Mouse (Mus musculus) heart, embryonic 13.5 days (tissue): Measurements from ENCODE around the gene Mink1. TPM values are rescaled to one million over a fixed set of nuclear protein-coding genes. Genes with fewer than 3 reads are reported as not detected.

Experiments used
- ATAC-seq: fragments of 200-750 bp; cut with Nextera tagmentation; 2 replicates; pipeline ENCODE4 v1.8.0; 2017; ENCODE audit warnings: moderate TSS enrichment; ENCODE audit not compliant: insufficient number of reproducible peaks, low FRiP score, low TSS enrichment; ENCODE audit errors: extremely low read depth
- H3K27ac ChIP-seq: fragments of 300-500 bp; sonication (generic); replicated peaks from 2 replicates; pipeline ENCODE4 v1.5.1; 2015; ENCODE audit warnings: moderate library complexity, mild to moderate bottlenecking, inconsistent platforms
- H3K27me3 ChIP-seq: fragments of 300-500 bp; sonication (generic); replicated peaks from 2 replicates; pipeline ENCODE4 v1.6.1; 2015; ENCODE audit warnings: mild to moderate bottlenecking, inconsistent platforms
- H3K36me3 ChIP-seq: fragments of 300-500 bp; sonication (generic); 2 replicates; pipeline ENCODE4 v1.6.1; 2015; ENCODE audit warnings: mild to moderate bottlenecking, inconsistent platforms
- H3K4me1 ChIP-seq: fragments of 300-500 bp; sonication (generic); 2 replicates; pipeline ENCODE4 v1.6.1; 2015; ENCODE audit warnings: inconsistent platforms
- H3K4me2 ChIP-seq: fragments of 300-500 bp; sonication (generic); 2 replicates; pipeline ENCODE4 v1.6.1; 2015; ENCODE audit warnings: inconsistent platforms, mild to moderate bottlenecking, moderate library complexity
- H3K4me3 ChIP-seq: fragments of 300-500 bp; sonication (generic); 2 replicates; pipeline ENCODE4 v1.5.1; 2015; ENCODE audit warnings: moderate library complexity, mild to moderate bottlenecking, inconsistent platforms
- H3K9ac ChIP-seq: fragments of 300-500 bp; sonication (generic); 2 replicates; pipeline ENCODE4 v1.6.1; 2015; ENCODE audit warnings: inconsistent platforms, mild to moderate bottlenecking, moderate library complexity
- H3K9me3 ChIP-seq: fragments of 300-500 bp; sonication (generic); 2 replicates; pipeline ENCODE4 v1.6.1; 2016; ENCODE audit warnings: inconsistent platforms
- WGBS: fragments of 180-500 bp; shearing (Covaris S2); methylation state at CpG from one replicate; pipeline ENCODE4 v1.1.7; 2015; ENCODE audit warnings: mixed read lengths; 5-methylcytosine and 5-hydroxymethylcytosine counted together
- polyA plus RNA-seq: library from polyadenylated mRNA; unstranded; fragments of >200 nt; fragmentation: Nextera tagmentation; extraction: Ambion mirVana; gene quantifications from 2 replicates; pipeline ENCODE4 v1.2.1, GENCODE M21; 2015

Mink1 gene
- polyA plus RNA-seq, 1 experiment from 2014 or later = 9.8 TPM

- no peaks in the 10 kb centered on the region for H3K27me3 ChIP-seq
- H3K9me3 ChIP-seq = no peaks in the 10 kb centered on the region
- WGBS = 81% methylated on average over 6 of the region's 6 CpGs
- H3K4me2 ChIP-seq = no peak overlapping the region
- peaks cover 57% of the 10 kb centered on the region for H3K4me1 ChIP-seq
- H3K9ac ChIP-seq = no peak overlapping the region
- H3K36me3 ChIP-seq = 0 out of 2 replicates have a peak, but pooled peaks cover 2% of the 10 kb centered on the region
- ATAC-seq = no peak
- no peak overlapping the region for H3K27ac ChIP-seq
- H3K4me3 ChIP-seq = no peak overlapping the region
These were observed 16.3 kb downstream of the Mink1 start for GRCm38 (mm10) chr11:70578962-70579361.

GRCm38 (mm10) chr11:70579710-70580357 is 17.2 kb downstream of the Mink1 start:
- Histone ChIP-seq H3K4me2 (no peak overlapping the region), H3K4me1 (peaks cover 64% of the 10 kb centered on the region), H3K36me3 (no peaks in the 10 kb centered on the region), H3K27me3 (no peaks in the 10 kb centered on the region), H3K4me3 (no peak overlapping the region), H3K27ac (0 out of 2 replicates have a peak overlapping the region, but pooled peaks have one; percentile 30), H3K9me3 (no peaks in the 10 kb centered on the region), H3K9ac (0 out of 2 replicates have a peak overlapping the region, but pooled peaks have one; percentile 11)
- ATAC-seq = no peak
- 75% methylated on average over 9 of the region's 9 CpGs for WGBS

GRCm38 (mm10) chr11:70580358-70580720 is 17.7 kb downstream of the Mink1 start:
- Histone ChIP-seq H3K4me1 (peaks cover 69% of the 10 kb centered on the region), H3K36me3 (no peaks in the 10 kb centered on the region)
- ATAC-seq = no peak

GRCm38 (mm10) chr11:70580921-70581320 is 18.2 kb downstream of the Mink1 start:
- peaks cover 75% of the 10 kb centered on the region for H3K4me1 ChIP-seq
- no peak for ATAC-seq

More at GRCm38 (mm10) chr11:70580358-70580720, 17.7 kb downstream of the Mink1 start:
- Histone ChIP-seq H3K9me3 (no peaks in the 10 kb centered on the region), H3K4me3 (no peak overlapping the region), H3K27me3 (no peaks in the 10 kb centered on the region), H3K27ac (0 out of 2 replicates have a peak overlapping the region, but pooled peaks have one; percentile 30), H3K4me2 (no peak overlapping the region), H3K9ac (0 out of 2 replicates have a peak overlapping the region, but pooled peaks have one; percentile 11)
- 51% methylated on average over 5 of the region's 5 CpGs for WGBS

GRCm38 (mm10) chr11:70582196-70582595 is 19.5 kb downstream of the Mink1 start:
- H3K27ac ChIP-seq = no peak overlapping the region

More at GRCm38 (mm10) chr11:70580921-70581320, 18.2 kb downstream of the Mink1 start:
- no peaks in the 10 kb centered on the region for H3K9me3 ChIP-seq
- no peaks in the 10 kb centered on the region for H3K36me3 ChIP-seq
- no peak overlapping the region for H3K4me3 ChIP-seq
- H3K27ac ChIP-seq = no peak overlapping the region
- WGBS = 71% methylated on average over 3 of the region's 3 CpGs
- H3K9ac ChIP-seq = no peak overlapping the region
- no peaks in the 10 kb centered on the region for H3K27me3 ChIP-seq
- no peak overlapping the region for H3K4me2 ChIP-seq

GRCm38 (mm10) chr11:70583022-70583714 is 20.5 kb downstream of the Mink1 start:
- WGBS = 55% methylated on average over 6 of the region's 6 CpGs
- no peak for ATAC-seq
- Histone ChIP-seq H3K9ac (no peak overlapping the region), H3K4me1 (peaks cover 68% of the 10 kb centered on the region), H3K9me3 (no peaks in the 10 kb centered on the region), H3K4me2 (no peak overlapping the region), H3K36me3 (no peaks in the 10 kb centered on the region), H3K27ac (0 out of 2 replicates have a peak overlapping the region, but pooled peaks have one; percentile 26), H3K4me3 (no peak overlapping the region), H3K27me3 (no peaks in the 10 kb centered on the region)

More at GRCm38 (mm10) chr11:70582196-70582595, 19.5 kb downstream of the Mink1 start:
- WGBS = 64% methylated on average over 3 of the region's 3 CpGs
- Histone ChIP-seq H3K4me2 (no peak overlapping the region), H3K9ac (no peak overlapping the region), H3K4me1 (peaks cover 74% of the 10 kb centered on the region), H3K9me3 (no peaks in the 10 kb centered on the region), H3K4me3 (no peak overlapping the region), H3K36me3 (no peaks in the 10 kb centered on the region), H3K27me3 (no peaks in the 10 kb centered on the region)
- no peak for ATAC-seq

GRCm38 (mm10) chr11:70583775-70584174 is 21.1 kb downstream of the Mink1 start:
- Histone ChIP-seq H3K36me3 (no peaks in the 10 kb centered on the region), H3K4me3 (no peak overlapping the region), H3K9me3 (no peaks in the 10 kb centered on the region), H3K4me2 (no peak overlapping the region), H3K4me1 (peaks cover 63% of the 10 kb centered on the region), H3K27me3 (no peaks in the 10 kb centered on the region), H3K27ac (no peak overlapping the region), H3K9ac (no peak overlapping the region)
- WGBS = 90% methylated on average over 7 of the region's 7 CpGs
- no peak for ATAC-seq

- peaks cover 47% of the 10 kb centered on the region for H3K4me1 ChIP-seq
- WGBS = 52% methylated on average over 7 of the region's 7 CpGs
- no peak for ATAC-seq
- H3K9me3 ChIP-seq = no peaks in the 10 kb centered on the region
- peak overlapping the region; percentile 45 for H3K27ac ChIP-seq
- no peaks in the 10 kb centered on the region for H3K36me3 ChIP-seq
- no peaks in the 10 kb centered on the region for H3K27me3 ChIP-seq
- no peak overlapping the region for H3K4me2 ChIP-seq
- no peak overlapping the region for H3K4me3 ChIP-seq
- no peak overlapping the region for H3K9ac ChIP-seq
These were observed 22.8 kb downstream of the Mink1 start for GRCm38 (mm10) chr11:70585457-70585856.

GRCm38 (mm10) chr11:70586261-70586660 is 23.6 kb downstream of the Mink1 start:
- no peak overlapping the region for H3K27ac ChIP-seq
- H3K27me3 ChIP-seq = no peaks in the 10 kb centered on the region
- 84% methylated on average over 3 of the region's 3 CpGs for WGBS
- ATAC-seq = no peak
- no peaks in the 10 kb centered on the region for H3K36me3 ChIP-seq
- peaks cover 42% of the 10 kb centered on the region for H3K4me1 ChIP-seq
- H3K9ac ChIP-seq = no peak overlapping the region
- no peaks in the 10 kb centered on the region for H3K9me3 ChIP-seq
- H3K4me3 ChIP-seq = no peak overlapping the region
- no peak overlapping the region for H3K4me2 ChIP-seq

GRCm38 (mm10) chr11:70586954-70587353 is 24.3 kb downstream of the Mink1 start:
- Histone ChIP-seq H3K36me3 (no peaks in the 10 kb centered on the region), H3K4me3 (no peak overlapping the region), H3K4me1 (peaks cover 40% of the 10 kb centered on the region), H3K27me3 (no peaks in the 10 kb centered on the region), H3K9ac (no peak overlapping the region), H3K4me2 (no peak overlapping the region), H3K27ac (no peak overlapping the region), H3K9me3 (no peaks in the 10 kb centered on the region)
- WGBS = 81% methylated on average over 5 of the region's 5 CpGs
- no peak for ATAC-seq

GRCm38 (mm10) chr11:70591733-70592132 is 29.1 kb downstream of the Mink1 start:
- no peaks in the 10 kb centered on the region for H3K9me3 ChIP-seq
- H3K36me3 ChIP-seq = no peaks in the 10 kb centered on the region
- no peak overlapping the region for H3K27ac ChIP-seq
- WGBS = 76% methylated on average over 1 of the region's 1 CpGs
- peaks cover 21% of the 10 kb centered on the region for H3K4me1 ChIP-seq
- ATAC-seq = no peak
- H3K27me3 ChIP-seq = no peaks in the 10 kb centered on the region
- no peak overlapping the region for H3K9ac ChIP-seq
- H3K4me2 ChIP-seq = no peak overlapping the region
- H3K4me3 ChIP-seq = no peak overlapping the region
